Mouse (Mus musculus) liver, embryonic 16.5 days (tissue): ENCODE data around the gene Dnajc5g. TPM values are rescaled to one million over a fixed set of nuclear protein-coding genes. Genes with fewer than 3 reads are reported as not detected.

ENCODE experiments used
- ATAC-seq: fragments of 200-750 bp; cut with Nextera tagmentation; 2 replicates; pipeline ENCODE4 v1.8.0; 2017; ENCODE audit warnings: low read depth, mild to moderate bottlenecking, moderate number of reproducible peaks, moderate library complexity
- H3K27ac ChIP-seq: fragments of 300-500 bp; sonication (generic); 2 replicates; pipeline ENCODE4 v1.5.1; 2014; ENCODE audit warnings: mild to moderate bottlenecking, low read length
- H3K27me3 ChIP-seq: fragments of 300-500 bp; sonication (generic); 2 replicates; pipeline ENCODE4 v1.6.1; 2014; ENCODE audit warnings: low read depth, low read length, mixed read lengths; ENCODE audit not compliant: control insufficient read depth, insufficient read depth
- H3K36me3 ChIP-seq: fragments of 300-500 bp; sonication (generic); 2 replicates; pipeline ENCODE4 v1.6.1; 2014; ENCODE audit warnings: mild to moderate bottlenecking; ENCODE audit not compliant: control insufficient read depth, insufficient read depth
- H3K4me1 ChIP-seq: fragments of 300-500 bp; sonication (generic); 2 replicates; pipeline ENCODE4 v1.6.1; 2014; ENCODE audit warnings: low read depth, low read length, mixed read lengths; ENCODE audit not compliant: control insufficient read depth
- H3K4me2 ChIP-seq: fragments of 300-500 bp; sonication (generic); 2 replicates; pipeline ENCODE4 v1.6.1; 2014; ENCODE audit warnings: low read depth, low read length, mixed read lengths
- H3K4me3 ChIP-seq: fragments of 300-500 bp; sonication (generic); 2 replicates; pipeline ENCODE4 v1.5.1; 2014; ENCODE audit warnings: low read depth, mild to moderate bottlenecking, low read length
- H3K9ac ChIP-seq: fragments of 300-500 bp; sonication (generic); 2 replicates; pipeline ENCODE4 v1.6.1; 2014; ENCODE audit warnings: low read depth, low read length
- H3K9me3 ChIP-seq: fragments of 300-500 bp; sonication (generic); replicated peaks from 2 replicates; pipeline ENCODE4 v1.6.1; 2016; ENCODE audit warnings: low read length; ENCODE audit not compliant: control insufficient read depth
- WGBS: fragments of 180-500 bp; shearing (Covaris S2); extraction: QIAGEN DNeasy Blood & Tissue Kit; methylation state at CpG from one replicate; pipeline ENCODE4 v1.1.7; 2014; ENCODE audit not compliant: insufficient replicate concordance; 5-methylcytosine and 5-hydroxymethylcytosine counted together
- polyA plus RNA-seq: library from polyadenylated mRNA; unstranded; fragments of >200 nt; fragmentation: Nextera tagmentation; extraction: Ambion mirVana; gene quantifications from 2 replicates; pipeline ENCODE4 v1.2.1, GENCODE M21; 2015

Gene Dnajc5g
- polyA plus RNA-seq, 1 experiment from 2014 or later, result not detected

- peak within 1 kb of the TSS; percentile 76 for H3K4me3 ChIP-seq
- no peaks in the 10 kb centered on the region for H3K27me3 ChIP-seq
- peak within 1 kb of the TSS; percentile 87 for H3K4me2 ChIP-seq
- peaks cover 13% of the 10 kb centered on the region for H3K4me1 ChIP-seq
- no peaks in the 10 kb centered on the region for H3K9me3 ChIP-seq
- peak within 1 kb of the TSS; percentile 72 for H3K9ac ChIP-seq
- peak within 1 kb of the TSS; percentile 35 for H3K27ac ChIP-seq
- H3K36me3 ChIP-seq, result peaks cover 24% of the 10 kb centered on the region
- peak; percentile 93 for ATAC-seq
- WGBS, result under 1% methylated on average over 19 of the region's 19 CpGs
Measured at GRCm38 (mm10) chr5:31154152-31154553, 48.1 kb downstream of the Dnajc5g start, which contains the start of gene Mpv17. Gene Mpv17, minus strand, starts transcription at chr5:31154251.

Other genes with a start within 250 kb of the Dnajc5g start
- gene Tmem214, start 238.3 kb upstream of the Dnajc5g start, polyA plus RNA-seq, result 40.1 and 41.7 TPM in 2 replicates
- 5.7 and 6.1 TPM in 2 replicates for gene Agbl5, start 217.6 kb upstream of the Dnajc5g start, polyA plus RNA-seq
- gene Ost4, start 198.5 kb upstream of the Dnajc5g start, polyA plus RNA-seq, result 311 and 346 TPM in 2 replicates
- gene Emilin1, start 192.9 kb upstream of the Dnajc5g start, polyA plus RNA-seq, result 37.2 and 39.1 TPM in 2 replicates
- gene Khk, start 184.9 kb upstream of the Dnajc5g start, polyA plus RNA-seq, result 31.7 and 36.0 TPM in 2 replicates
- 3.1 and 3.2 TPM in 2 replicates for gene Cgref1, start 160.7 kb upstream of the Dnajc5g start, polyA plus RNA-seq
- gene Preb, start 145.9 kb upstream of the Dnajc5g start, polyA plus RNA-seq, result 92.0 and 102 TPM in 2 replicates
- gene Tcf23, start 137.6 kb upstream of the Dnajc5g start, polyA plus RNA-seq, result 0.02 and 0.07 TPM in 2 replicates
- 63.8 and 67.9 TPM in 2 replicates for gene Atraid, start 58.0 kb upstream of the Dnajc5g start, polyA plus RNA-seq
- gene Slc5a6, start 57.4 kb upstream of the Dnajc5g start, polyA plus RNA-seq, result 3.1 and 4.8 TPM in 2 replicates
- gene Cad, start 51.5 kb upstream of the Dnajc5g start, polyA plus RNA-seq, result 13.0 and 14.2 TPM in 2 replicates
- 0.39 and 0.48 TPM in 2 replicates for gene Slc30a3, start 2.0 kb downstream of the Dnajc5g start, polyA plus RNA-seq
- 0.41 and 0.57 TPM in 2 replicates for gene Trim54, start 10.4 kb downstream of the Dnajc5g start, polyA plus RNA-seq
- not detected in 2 replicates for gene Ucn, start 32.5 kb downstream of the Dnajc5g start, polyA plus RNA-seq
- 20.7 and 21.5 TPM in 2 replicates for gene Mpv17, start 48.0 kb downstream of the Dnajc5g start, polyA plus RNA-seq
- 0.33 and 0.74 TPM in 2 replicates for gene Gm29609, start 73.6 kb downstream of the Dnajc5g start, polyA plus RNA-seq
- 29.3 and 32.2 TPM in 2 replicates for gene Gtf3c2, start 73.9 kb downstream of the Dnajc5g start, polyA plus RNA-seq
- gene Snx17, start 86.9 kb downstream of the Dnajc5g start, polyA plus RNA-seq, result 36.0 and 36.8 TPM in 2 replicates
- gene Eif2b4, start 87.1 kb downstream of the Dnajc5g start, polyA plus RNA-seq, result 38.5 and 42.2 TPM in 2 replicates
- gene Zfp513, start 96.0 kb downstream of the Dnajc5g start, polyA plus RNA-seq, result 1.8 and 2.6 TPM in 2 replicates
- 90.8 and 97.8 TPM in 2 replicates for gene Ppm1g, start 114.4 kb downstream of the Dnajc5g start, polyA plus RNA-seq
- 44.4 and 44.9 TPM in 2 replicates for gene Nrbp1, start 134.6 kb downstream of the Dnajc5g start, polyA plus RNA-seq
- gene Gm9970, start 134.9 kb downstream of the Dnajc5g start, polyA plus RNA-seq, result not detected in 2 replicates
- 4.8 and 4.9 TPM in 2 replicates for gene Krtcap3, start 145.4 kb downstream of the Dnajc5g start, polyA plus RNA-seq
- gene Ift172, start 184.8 kb downstream of the Dnajc5g start, polyA plus RNA-seq, result 4.5 and 5.1 TPM in 2 replicates
- gene Fndc4, start 189.8 kb downstream of the Dnajc5g start, polyA plus RNA-seq, result 4.0 and 5.2 TPM in 2 replicates
- 31.1 and 39.4 TPM in 2 replicates for gene Gckr, start 191.2 kb downstream of the Dnajc5g start, polyA plus RNA-seq